Mouse (Mus musculus): ENCODE results near the gene Hgd. TPM values are rescaled to one million over a fixed set of nuclear protein-coding genes. Genes with fewer than 3 reads are reported as not detected.
A peak's percentile ranks its signal among the peaks of the same experiment; 100 is the strongest.

Hgd gene
- polyA plus RNA-seq, 1 experiment from 2014 or later, result 0.48 TPM

DNA sequence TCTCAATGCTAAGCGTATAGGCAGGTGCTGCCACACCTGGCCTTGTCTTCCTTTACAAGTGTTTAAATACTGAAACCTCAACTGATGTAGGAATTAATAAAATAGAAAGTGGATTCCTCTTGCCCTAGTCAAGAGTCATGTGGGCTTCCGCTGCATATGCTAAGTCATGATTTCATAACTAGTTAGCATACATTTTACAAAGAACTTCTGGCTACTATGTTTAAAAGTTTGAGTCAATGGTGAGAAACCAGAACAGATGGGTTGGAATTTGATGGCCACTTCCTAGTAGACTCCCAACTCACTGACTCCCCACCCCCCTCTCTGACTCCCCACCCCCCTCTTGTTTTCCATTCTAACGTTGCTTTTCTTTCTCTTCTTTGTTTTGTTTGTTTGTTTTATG lies 19.4 kb downstream of the Hgd start:
- Histone ChIP-seq H3K36me3 (ENCODE audit: insufficient read depth, low read length) (no peaks in the 10 kb centered on the region), H3K4me3 (ENCODE audit: low read depth, low read length) (no peak overlapping the region), H3K9me3 (ENCODE audit: low read length) (no peaks in the 10 kb centered on the region), H3K27me3 (replicated peaks; ENCODE audit: insufficient read depth, low read length) (no peaks in the 10 kb centered on the region), H3K9ac (replicated peaks; ENCODE audit: low read depth) (no peak overlapping the region), H3K4me2 (replicated peaks; ENCODE audit: low read depth, low read length) (no peak overlapping the region), H3K4me1 (ENCODE audit: insufficient read depth, low read depth, low read length) (no peaks in the 10 kb centered on the region), H3K27ac (ENCODE audit: low read length) (no peak overlapping the region)
- DNase-seq (ENCODE audit: low spot score) (peak; percentile 36), ATAC-seq (peak; percentile 49; the same call in 1 of the 2 replicates)
- 53% methylated on average over 3 of the region's 3 CpGs for WGBS
- no peak for TF ChIP-seq CTCF (IDR thresholded peaks at IDR 0.05)
- TF ChIP-seq EP300 (IDR thresholded peaks at IDR 0.05), result no peak

DNA sequence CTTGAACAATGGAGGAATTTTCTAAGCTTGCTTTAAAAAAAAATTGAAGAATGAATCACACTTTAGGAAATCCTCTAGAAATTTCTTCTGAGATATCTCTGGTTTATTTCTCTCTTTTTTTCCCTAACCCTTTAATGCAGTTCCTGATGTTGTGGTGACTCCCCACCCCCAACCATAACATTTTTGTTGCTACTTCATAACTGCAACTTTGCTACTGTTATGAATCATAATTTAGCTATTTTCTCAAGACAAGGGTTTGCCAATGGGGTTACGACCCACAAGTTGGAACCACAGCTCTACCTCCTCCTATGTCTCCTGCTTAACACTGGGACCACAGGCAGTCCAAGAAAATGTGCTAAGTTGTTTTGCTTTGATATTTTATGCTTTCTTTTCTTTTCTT lies 23.5 kb downstream of the Hgd start:
- no peak overlapping the region for H3K4me3 ChIP-seq (ENCODE audit: low read depth, low read length)
- no peak overlapping the region for H3K9ac ChIP-seq (replicated peaks; ENCODE audit: low read depth)
- ATAC-seq (no peak), DNase-seq (ENCODE audit: low spot score) (no peak)
- no peak overlapping the region for H3K27ac ChIP-seq (ENCODE audit: low read length)
- TF ChIP-seq EP300 (IDR thresholded peaks at IDR 0.05) (no peak), CTCF (IDR thresholded peaks at IDR 0.05) (no peak)
- no peaks in the 10 kb centered on the region for H3K4me1 ChIP-seq (ENCODE audit: insufficient read depth, low read depth, low read length)
- no peaks in the 10 kb centered on the region for H3K36me3 ChIP-seq (ENCODE audit: insufficient read depth, low read length)
- H3K9me3 ChIP-seq (ENCODE audit: low read length), result no peaks in the 10 kb centered on the region
- H3K4me2 ChIP-seq (replicated peaks; ENCODE audit: low read depth, low read length), result no peak overlapping the region
- 97% methylated on average over 1 of the region's 1 CpGs for WGBS
- H3K27me3 ChIP-seq (replicated peaks; ENCODE audit: insufficient read depth, low read length), result no peaks in the 10 kb centered on the region

DNA sequence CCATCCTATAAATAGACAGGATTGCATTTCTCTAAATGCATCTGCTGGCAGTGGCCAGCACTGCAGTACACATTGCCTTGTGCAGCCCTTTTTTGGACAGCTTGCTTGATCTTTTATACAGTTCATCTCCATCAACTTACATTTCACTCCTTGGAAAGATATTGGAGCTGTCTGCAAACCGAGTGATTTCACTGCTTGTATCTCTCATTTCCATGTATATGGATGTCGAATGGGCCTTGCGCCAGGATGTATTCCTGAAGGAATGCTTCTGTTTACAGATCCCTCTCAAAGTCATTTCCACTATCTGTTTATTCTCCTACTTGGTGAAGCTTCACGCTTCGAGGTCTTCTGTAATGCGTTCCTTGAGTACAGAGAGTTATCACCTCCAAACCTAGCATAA lies 24.3 kb downstream of the Hgd start:
- no peaks in the 10 kb centered on the region for H3K27me3 ChIP-seq (replicated peaks; ENCODE audit: insufficient read depth, low read length)
- no peak overlapping the region for H3K4me3 ChIP-seq (ENCODE audit: low read depth, low read length)
- no peaks in the 10 kb centered on the region for H3K4me1 ChIP-seq (ENCODE audit: insufficient read depth, low read depth, low read length)
- DNase-seq (ENCODE audit: low spot score), result no peak
- H3K4me2 ChIP-seq (replicated peaks; ENCODE audit: low read depth, low read length), result no peak overlapping the region
- no peak overlapping the region for H3K9ac ChIP-seq (replicated peaks; ENCODE audit: low read depth)
- no peak for TF ChIP-seq EP300 (IDR thresholded peaks at IDR 0.05)
- no peak for TF ChIP-seq CTCF (IDR thresholded peaks at IDR 0.05)
- H3K36me3 ChIP-seq (ENCODE audit: insufficient read depth, low read length), result no peaks in the 10 kb centered on the region
- no peak for ATAC-seq
- H3K9me3 ChIP-seq (ENCODE audit: low read length), result no peaks in the 10 kb centered on the region
- no peak overlapping the region for H3K27ac ChIP-seq (ENCODE audit: low read length)
- WGBS, result 47% methylated on average over 6 of the region's 6 CpGs

DNA sequence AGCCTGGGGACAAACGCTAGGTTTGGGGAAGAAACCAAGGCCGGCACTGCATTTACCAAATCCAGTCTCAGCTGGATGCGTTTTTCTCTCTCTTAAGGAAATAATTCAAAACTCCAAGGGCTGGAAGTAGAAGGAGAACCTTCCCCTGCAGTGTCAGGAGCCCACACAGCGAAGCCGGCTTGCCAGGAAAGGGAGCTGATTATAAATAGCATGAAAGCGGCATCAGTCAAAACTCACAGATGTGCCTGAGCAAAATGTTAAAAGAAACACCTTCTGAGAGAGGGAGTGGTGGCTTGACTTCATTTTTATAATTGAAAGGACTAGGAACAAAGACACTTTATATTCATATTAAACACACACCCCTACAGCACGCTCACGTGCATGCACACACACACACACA lies 30.4 kb downstream of the Hgd start:
- Histone ChIP-seq H3K27ac (ENCODE audit: low read length) (no peak overlapping the region), H3K36me3 (ENCODE audit: insufficient read depth, low read length) (no peaks in the 10 kb centered on the region), H3K4me1 (ENCODE audit: insufficient read depth, low read depth, low read length) (no peaks in the 10 kb centered on the region), H3K9ac (replicated peaks; ENCODE audit: low read depth) (no peak overlapping the region), H3K4me3 (ENCODE audit: low read depth, low read length) (no peak overlapping the region), H3K9me3 (ENCODE audit: low read length) (no peaks in the 10 kb centered on the region), H3K27me3 (replicated peaks; ENCODE audit: insufficient read depth, low read length) (no peaks in the 10 kb centered on the region), H3K4me2 (replicated peaks; ENCODE audit: low read depth, low read length) (no peak overlapping the region)
- DNase-seq (ENCODE audit: low spot score) (no peak), ATAC-seq (no peak)
- TF ChIP-seq EP300 (IDR thresholded peaks at IDR 0.05), result no peak
- WGBS, result 85% methylated on average over 8 of the region's 8 CpGs

DNA sequence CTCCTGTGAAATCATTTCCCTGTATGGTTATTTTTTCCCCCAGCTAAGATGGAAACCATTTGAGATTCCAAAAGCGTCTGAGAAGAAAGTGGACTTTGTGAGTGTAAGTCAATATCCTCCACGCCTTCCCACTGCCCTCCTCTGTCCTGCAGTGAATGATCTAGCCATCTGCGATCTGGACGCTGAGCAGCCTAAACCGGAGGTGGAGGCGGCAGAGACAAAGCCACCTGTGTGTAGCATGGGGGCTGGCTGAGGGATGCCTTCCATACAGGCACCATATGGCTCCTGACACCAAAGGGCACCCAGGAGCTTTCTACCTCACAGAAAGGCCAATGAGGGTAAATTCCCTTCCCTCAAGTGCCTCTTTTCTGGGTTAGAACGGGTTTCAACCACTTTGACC lies 31.1 kb downstream of the Hgd start:
- ATAC-seq (no peak), DNase-seq (ENCODE audit: low spot score) (no peak)
- WGBS, result 50% methylated on average over 7 of the region's 7 CpGs
- H3K36me3 ChIP-seq (ENCODE audit: insufficient read depth, low read length), result no peaks in the 10 kb centered on the region
- no peak overlapping the region for H3K4me2 ChIP-seq (replicated peaks; ENCODE audit: low read depth, low read length)
- H3K27ac ChIP-seq (ENCODE audit: low read length), result no peak overlapping the region
- no peak overlapping the region for H3K9ac ChIP-seq (replicated peaks; ENCODE audit: low read depth)
- TF ChIP-seq CTCF (IDR thresholded peaks at IDR 0.05), result no peak
- TF ChIP-seq EP300 (IDR thresholded peaks at IDR 0.05), result no peak
- no peaks in the 10 kb centered on the region for H3K27me3 ChIP-seq (replicated peaks; ENCODE audit: insufficient read depth, low read length)
- H3K4me3 ChIP-seq (ENCODE audit: low read depth, low read length), result no peak overlapping the region
- H3K9me3 ChIP-seq (ENCODE audit: low read length), result no peaks in the 10 kb centered on the region
- no peaks in the 10 kb centered on the region for H3K4me1 ChIP-seq (ENCODE audit: insufficient read depth, low read depth, low read length)

DNA sequence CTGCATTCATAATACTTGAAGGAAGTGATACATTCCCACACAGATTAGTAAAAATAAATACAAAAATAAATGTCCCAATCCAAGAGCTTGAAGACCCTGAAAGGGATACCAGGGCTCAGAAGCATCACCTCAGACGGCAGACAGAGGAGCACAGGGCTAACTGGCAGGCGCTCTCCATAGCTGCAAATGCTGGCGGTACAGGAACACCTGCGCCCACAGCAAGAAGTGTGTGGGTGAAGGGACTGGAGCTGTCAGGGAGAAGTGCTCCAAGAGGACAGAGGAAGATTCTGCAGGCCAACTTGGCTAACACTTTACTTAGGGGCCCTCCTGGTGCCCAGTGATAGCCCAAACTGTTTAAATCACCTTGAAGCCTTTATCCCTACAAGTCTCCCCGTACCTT lies 32.1 kb downstream of the Hgd start:
- no peak overlapping the region for H3K4me2 ChIP-seq (replicated peaks; ENCODE audit: low read depth, low read length)
- no peak for TF ChIP-seq EP300 (IDR thresholded peaks at IDR 0.05)
- TF ChIP-seq CTCF (IDR thresholded peaks at IDR 0.05), result no peak
- no peaks in the 10 kb centered on the region for H3K36me3 ChIP-seq (ENCODE audit: insufficient read depth, low read length)
- H3K4me1 ChIP-seq (ENCODE audit: insufficient read depth, low read depth, low read length), result no peaks in the 10 kb centered on the region
- no peak overlapping the region for H3K27ac ChIP-seq (ENCODE audit: low read length)
- H3K9ac ChIP-seq (replicated peaks; ENCODE audit: low read depth), result no peak overlapping the region
- 85% methylated on average over 5 of the region's 5 CpGs for WGBS
- no peaks in the 10 kb centered on the region for H3K9me3 ChIP-seq (ENCODE audit: low read length)
- ATAC-seq (no peak), DNase-seq (ENCODE audit: low spot score) (no peak)
- no peaks in the 10 kb centered on the region for H3K27me3 ChIP-seq (replicated peaks; ENCODE audit: insufficient read depth, low read length)
- no peak overlapping the region for H3K4me3 ChIP-seq (ENCODE audit: low read depth, low read length)

DNA sequence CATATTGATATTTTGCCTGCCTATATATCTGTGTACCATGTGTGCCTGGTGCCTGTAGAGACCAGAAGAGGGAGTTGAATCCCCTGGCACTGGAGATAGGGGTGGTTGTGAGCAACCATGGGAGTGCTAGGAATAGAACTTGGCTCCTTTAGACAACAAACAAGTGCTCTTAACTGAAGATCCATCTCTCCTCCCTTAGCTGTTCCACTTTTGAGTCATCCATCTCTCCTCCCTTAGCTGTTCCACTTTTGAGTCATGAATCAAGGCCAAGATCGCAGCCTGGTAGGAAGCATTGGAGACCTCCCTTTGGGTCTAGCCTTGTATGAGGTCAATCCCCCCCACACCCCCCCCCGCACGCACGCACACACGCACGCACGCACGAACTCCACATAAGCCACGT lies 34.6 kb downstream of the Hgd start:
- TF ChIP-seq EP300 (IDR thresholded peaks at IDR 0.05) (no peak), CTCF (IDR thresholded peaks at IDR 0.05) (no peak)
- Histone ChIP-seq H3K27me3 (replicated peaks; ENCODE audit: insufficient read depth, low read length) (no peaks in the 10 kb centered on the region), H3K4me2 (replicated peaks; ENCODE audit: low read depth, low read length) (no peak overlapping the region), H3K9me3 (ENCODE audit: low read length) (no peaks in the 10 kb centered on the region), H3K4me3 (ENCODE audit: low read depth, low read length) (no peak overlapping the region), H3K9ac (replicated peaks; ENCODE audit: low read depth) (no peak overlapping the region), H3K27ac (ENCODE audit: low read length) (no peak overlapping the region), H3K4me1 (ENCODE audit: insufficient read depth, low read depth, low read length) (no peaks in the 10 kb centered on the region), H3K36me3 (ENCODE audit: insufficient read depth, low read length) (no peaks in the 10 kb centered on the region)
- 87% methylated on average over 9 of the region's 9 CpGs for WGBS
- DNase-seq (ENCODE audit: low spot score), result no peak
- ATAC-seq, result no peak
